Mouse (Mus musculus) layer of hippocampus, adult 18-20 months (tissue): ENCODE results near the gene Ccdc73. TPM values are rescaled to one million over a fixed set of nuclear protein-coding genes. Genes with fewer than 3 reads are reported as not detected.
"Not testable (repeated sequence)": the region's sequence is repeated elsewhere in the genome, so short reads cannot be mapped to it uniquely, and the experiment has no call there.

Experiments used
- DNase-seq, 2 experiments: peaks; one replicate each; pipeline ENCODE4 v3.0.0; 2022; ENCODE audit warnings: low spot score in 2 of 2
- total RNA-seq, 2 experiments: library from RNA; stranded (reverse); gene quantifications; 2 replicates each; pipeline ENCODE4 v1.2.3; 2021

Ccdc73 gene
- total RNA-seq, 2 experiments from 2014 or later, result not detected

DNA sequence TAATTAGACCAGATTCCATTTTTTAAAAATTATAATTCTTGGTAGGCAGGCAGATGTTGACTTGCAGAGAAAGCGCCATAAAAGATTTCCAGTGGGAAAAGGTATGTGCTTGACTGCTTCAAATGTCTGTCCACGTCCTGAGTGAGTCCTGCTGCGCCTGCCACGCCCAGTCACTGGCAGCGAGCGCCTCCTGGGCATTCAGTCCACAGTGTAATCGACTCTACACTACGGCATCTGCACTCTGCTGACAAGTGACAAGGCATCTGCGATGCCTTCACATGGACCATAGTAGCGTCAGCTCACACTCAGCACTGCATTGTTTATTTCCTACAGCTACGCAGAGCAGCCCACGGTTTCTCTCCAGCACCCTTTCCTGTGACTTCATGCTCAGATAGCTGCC is 158.0 kb downstream of the Ccdc73 start:
- not testable (repeated sequence) for DNase-seq

DNA sequence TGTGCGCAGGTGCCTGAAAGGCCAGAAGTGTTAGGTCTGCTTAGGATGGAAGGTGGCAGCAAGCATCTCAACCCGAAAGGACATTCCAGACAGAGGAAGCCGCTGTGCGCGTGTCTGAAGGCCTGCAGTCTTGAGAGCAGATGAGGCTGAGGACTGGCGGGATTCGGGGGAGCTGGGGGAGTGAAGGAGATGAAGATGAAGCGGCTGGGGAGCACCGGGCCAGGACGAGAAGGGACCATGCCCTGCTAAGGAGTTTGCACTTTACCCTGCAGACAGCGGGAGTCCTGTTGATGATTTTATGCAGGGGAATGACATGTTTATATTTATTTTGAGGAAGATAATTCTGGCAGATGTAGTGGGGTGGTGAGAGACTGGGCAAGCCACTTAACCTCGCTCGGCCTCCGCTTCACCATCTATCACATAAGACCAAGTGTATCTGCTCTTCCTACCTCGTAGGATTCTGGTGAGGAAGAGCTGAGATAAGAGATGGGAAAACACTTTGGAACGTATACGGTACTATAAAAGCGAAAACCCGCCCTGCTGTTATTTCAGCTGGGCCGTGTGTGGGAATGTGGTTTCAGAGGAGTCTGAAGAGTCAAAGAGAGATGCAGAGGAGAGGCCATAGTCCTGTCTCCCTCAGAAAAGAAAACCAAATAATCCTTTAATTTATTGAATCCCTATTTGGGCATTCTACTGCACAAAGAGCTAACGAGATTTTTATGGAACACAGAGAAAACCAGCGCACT is 159.5 kb downstream of the Ccdc73 start:
- no peak for DNase-seq

DNA sequence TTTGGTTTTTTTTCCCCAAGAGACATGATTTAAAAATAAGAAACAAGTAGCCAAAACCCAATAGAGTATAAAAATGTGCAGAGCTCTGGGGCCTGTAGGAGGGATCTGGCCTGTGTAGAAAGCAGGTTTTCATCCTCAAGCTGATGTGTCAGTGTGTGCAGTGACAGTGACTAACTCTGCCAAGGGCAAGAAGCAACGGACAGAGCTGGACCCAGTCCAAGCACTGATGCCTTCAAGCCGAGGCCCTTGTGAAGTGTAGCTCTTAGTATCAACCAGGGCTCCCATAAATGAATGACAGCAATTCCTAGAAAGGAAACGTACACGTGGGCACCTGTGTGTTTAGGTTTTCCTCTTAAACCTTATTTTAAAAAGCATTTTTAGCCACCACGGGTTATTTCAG is 161.2 kb downstream of the Ccdc73 start:
- DNase-seq, result no peak

DNA sequence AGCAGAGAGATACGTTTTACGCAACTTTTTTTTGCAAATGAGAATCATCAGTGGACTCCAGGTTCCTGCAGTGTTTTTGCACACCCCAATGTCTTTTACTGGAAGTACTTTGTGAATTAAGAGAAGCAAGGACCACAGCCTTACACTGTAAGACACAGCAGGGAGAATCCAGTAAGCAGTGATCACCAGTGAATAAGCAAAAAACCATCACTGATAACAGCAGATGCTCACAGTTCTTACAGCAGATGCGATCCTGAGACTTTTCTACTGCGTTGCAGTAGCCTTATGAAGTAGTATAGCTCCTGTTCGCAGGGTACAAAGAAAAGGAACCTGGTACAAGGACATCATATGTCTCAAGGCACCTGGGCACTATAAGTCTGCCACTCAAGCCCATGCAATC is 162.9 kb downstream of the Ccdc73 start:
- DNase-seq, result no peak

DNA sequence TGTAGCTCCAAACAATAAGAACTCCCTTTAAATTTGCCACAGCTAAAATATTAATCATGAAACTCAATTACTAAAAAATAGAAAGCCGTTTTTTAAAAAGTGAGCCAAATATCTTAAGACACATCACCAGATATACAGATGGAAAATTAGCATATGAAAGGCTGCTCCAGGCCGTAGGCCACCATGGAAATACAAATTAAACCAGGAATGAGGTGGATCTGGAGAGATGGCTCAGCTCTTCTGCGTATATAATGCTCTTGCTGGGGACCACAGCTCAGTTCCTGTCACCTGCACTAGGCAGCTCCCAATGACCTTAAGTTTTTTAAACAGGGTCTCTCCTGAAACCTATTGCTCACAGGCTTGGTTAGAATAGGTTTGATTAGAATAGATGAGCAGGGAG is 166.5 kb downstream of the Ccdc73 start:
- DNase-seq, result no peak

DNA sequence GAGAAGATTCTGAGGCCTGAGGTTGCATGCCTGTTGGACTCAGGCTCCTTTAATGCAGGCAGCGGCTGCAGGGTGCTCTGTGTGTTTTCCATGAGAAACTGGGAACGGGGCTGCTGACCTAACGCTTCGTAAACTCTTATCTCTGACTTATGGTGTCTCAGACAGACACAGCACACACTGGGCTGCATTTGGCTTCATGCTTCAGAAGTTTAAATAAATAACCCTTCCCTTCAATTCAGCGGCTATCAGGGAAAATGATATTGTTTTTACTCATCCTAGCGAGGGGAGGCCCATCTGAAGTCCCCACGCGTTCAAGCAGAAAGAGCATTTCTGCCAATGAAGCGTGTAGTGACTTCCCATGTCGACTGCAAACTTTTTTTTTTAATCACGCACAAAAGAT is 168.4 kb downstream of the Ccdc73 start:
- DNase-seq, result no peak

DNA sequence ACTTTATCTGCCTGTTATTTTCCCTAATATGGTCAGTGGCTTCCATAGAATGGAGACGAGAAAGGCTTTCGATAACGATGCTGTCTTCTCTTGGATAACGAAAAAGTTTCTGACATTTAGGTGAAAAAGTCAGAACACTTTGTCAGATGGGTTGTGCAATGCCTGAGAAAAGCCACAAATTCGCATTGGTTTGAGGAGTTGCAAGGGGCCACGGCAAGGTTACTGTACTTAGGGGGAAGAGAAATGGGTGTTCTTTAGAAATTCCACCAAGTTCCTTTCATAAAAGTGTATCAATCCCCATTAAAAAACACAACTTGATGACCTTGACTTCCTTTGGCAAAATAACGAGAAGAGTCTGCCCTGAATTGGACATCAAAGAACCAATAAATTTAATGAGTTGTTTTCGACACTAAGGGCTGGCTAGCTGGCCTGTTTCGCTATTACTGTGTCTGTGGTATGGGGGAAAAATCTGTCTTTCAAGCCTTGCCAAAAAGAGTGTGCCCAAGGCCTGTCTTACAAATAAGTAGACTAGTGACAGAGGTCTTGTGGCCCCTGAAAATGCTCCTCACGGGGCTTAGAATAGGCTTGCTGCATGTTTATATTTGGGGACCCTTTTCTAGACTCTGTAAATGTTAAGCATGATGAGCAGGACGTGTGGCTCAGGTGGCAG is 168.9 kb downstream of the Ccdc73 start:
- no peak for DNase-seq

DNA sequence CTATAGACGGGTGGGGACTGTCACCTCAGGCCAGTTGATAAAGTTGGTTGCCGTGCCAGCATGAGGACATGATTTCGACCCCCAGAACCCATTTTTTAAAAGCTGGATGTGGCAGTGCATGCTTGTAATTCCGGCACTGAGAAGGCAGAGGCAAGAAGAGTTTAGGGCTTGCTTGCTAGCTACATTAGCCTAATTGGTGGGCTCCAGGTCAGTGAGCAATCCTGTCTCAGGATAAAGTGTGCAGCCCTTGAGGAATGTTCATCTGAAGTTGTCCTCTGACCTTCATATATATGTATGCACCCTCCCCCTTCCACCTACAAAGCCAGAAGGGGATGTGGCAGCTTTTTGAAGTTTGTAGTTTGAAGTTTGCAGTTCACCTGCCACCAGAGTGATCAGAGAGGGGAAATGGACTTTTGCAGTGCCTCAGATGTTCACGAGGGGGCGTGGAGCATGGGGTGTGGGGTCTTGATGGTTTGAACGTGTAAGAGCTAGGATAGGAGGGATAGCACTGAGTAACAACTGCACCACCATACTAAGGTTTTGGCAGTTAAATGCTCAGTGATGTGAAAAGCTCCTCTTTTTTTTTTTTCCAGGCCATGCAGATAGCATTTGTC is 170.5 kb downstream of the Ccdc73 start:
- no peak for DNase-seq

DNA sequence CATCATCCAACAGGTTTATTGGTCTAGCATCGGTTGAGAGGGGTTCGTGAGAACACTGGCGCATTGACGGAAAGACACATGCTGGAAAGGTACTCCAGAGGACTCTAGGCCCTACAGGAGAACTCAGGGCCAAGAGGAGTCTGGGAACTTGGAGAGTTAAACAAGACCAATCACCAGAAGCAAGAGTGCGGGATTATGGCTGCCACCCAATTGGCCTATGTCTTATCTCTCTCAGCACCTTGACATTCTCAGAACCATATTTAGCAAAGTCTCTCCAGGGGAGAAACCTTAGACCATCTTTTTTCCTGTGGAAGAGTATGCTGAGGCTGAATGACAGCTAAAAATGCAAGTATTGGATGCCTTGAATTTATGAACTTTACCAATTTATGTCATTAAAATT is 171.3 kb downstream of the Ccdc73 start:
- no peak for DNase-seq

DNA sequence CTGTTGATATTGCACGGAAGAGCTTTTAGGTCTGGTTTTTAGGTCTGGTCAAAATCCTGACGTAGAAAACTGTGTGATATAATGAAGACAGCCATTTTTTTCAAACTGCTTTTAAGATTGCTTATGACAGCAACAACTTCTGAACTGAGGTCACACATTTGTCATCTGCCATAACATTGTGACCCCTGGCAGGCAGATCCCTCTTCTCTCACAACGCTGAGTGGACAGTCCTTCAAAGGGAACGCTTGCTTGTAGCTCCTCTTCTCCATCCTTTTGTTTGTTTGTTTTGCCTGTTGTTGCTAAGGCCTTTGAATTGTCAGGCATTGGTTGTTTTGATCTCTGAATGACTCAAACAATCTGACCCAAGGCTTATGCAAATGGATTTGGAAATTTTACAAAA is 173.3 kb downstream of the Ccdc73 start:
- DNase-seq, result no peak

DNA sequence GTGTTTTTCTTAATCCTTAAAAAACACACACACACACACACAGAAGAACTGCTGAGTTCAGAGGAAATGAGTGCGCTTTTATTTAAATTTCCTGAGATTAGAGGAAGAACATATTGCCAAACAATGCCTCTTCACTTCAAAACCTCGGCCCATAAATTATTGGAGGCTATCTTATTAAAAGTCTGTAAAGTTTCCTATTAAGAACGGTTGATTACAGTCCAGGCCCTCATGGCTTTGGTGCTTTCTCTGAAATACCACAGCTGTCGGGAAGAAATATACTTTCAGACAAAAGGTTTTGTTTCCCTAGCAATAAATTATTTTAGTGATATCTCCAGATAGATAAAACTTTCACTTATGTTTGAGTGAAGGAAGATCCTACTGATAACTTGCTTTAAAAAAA is 175.5 kb downstream of the Ccdc73 start:
- no peak for DNase-seq

DNA sequence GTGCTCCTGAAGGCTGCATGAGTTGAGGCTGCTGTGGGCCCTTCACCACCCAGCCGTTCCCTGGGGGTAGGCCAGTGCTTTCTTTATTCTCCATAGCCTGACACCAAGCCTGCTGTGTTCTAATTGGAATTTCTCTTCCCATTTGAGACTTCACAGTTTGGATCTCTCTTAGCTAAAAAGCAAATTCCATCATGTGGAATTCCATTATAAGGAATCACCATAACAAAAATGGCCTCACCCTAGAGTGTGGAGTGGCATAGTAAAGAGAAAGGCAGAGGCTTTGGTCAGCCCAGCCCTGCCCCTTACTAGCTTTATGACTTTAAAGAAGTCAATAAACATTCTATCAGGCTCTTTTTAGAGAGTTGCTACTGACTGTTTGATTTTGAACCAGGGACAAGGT is 180.7 kb downstream of the Ccdc73 start:
- DNase-seq, result no peak

DNA sequence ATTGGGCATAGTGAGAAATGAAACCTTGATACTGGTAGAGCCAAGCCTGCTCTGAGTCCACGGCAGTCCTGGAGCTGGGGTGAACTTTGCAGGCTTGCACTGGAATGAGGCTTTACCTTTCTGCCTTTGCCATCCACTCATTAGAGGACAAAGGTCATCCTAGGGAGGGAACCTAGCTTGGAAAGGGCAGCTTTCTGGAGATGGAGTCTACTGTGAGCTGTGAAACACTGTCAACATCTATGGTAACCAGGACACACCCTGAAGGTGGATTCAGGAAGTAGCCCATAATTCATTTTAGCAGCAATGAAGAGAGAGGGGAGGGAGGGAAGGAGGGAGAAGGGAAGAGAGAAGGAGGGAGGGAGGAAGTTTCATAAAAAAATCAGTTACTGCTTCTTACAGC is 187.9 kb downstream of the Ccdc73 start:
- no peak for DNase-seq

DNA sequence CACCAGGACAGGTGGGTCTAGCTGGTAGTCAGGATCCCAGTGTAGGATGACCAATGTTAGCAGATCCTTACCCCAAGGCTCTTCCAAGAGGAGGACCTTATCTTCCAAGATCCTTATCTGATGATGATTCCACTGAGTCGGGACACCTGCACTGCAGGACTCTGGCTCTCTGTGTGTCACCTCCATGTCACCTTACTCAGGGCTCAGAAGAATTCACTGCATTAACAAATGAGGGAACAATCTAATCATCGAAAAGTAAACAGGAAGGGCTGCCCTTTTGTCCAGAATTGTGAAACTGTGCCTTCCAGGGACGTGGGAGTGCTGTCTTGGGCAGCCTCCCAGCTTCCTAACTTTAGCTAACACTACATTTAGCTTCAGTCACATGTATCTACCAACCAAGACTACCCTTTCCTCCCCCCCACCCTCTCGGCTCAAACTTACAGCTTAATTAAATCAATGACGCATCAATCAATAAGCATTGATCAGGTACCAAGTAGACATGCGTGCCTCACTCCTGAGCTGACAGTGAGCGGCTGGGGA is 191.0 kb downstream of the Ccdc73 start:
- no peak for DNase-seq

DNA sequence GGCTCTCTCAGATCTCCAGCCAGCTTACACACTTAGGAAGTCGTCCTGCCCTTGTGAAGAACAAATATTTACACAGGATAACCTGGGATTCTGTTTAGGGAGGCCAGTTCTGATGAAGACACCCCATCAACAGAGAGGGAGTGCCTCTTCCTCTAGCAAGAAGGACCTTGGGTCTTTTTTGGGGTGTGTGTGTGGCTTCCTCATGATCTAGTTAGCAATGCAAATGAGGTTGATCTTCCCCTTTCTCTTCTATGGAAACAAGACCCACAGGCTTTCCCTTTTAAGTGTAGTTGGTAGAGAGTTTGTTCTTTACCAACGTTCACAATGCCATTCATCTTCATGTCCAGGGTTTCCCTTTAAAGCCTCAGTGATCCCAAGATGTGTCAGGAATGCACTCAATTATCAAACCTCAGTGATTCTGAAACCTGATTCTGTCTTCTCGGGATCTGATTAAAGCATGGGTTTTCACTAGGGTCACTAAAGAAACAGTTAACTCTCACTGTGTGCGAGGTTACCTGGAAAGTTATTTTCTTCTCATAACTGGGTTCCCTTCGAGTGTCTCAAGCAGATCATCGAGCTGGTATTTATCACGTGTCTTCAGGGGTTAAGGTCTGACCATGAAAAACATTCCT is 195.3 kb downstream of the Ccdc73 start:
- no peak for DNase-seq

Other genes starting within 250 kb of the Ccdc73 start
- gene Tcp11l1, start 155.6 kb upstream of the Ccdc73 start, total RNA-seq, result 10 to 100 TPM; 31.8 to 33.9 TPM
- gene Pin1rt1, start 151.4 kb upstream of the Ccdc73 start, total RNA-seq, result not detected
- gene Depdc7, start 124.9 kb upstream of the Ccdc73 start, total RNA-seq, result 1 to 10 TPM; 2.8 to 3.9 TPM
- gene Qser1, start 51.0 kb upstream of the Ccdc73 start, total RNA-seq, result 1 to 10 TPM; 9.4 to 9.6 TPM
- under 1 TPM; 0.51 to 0.74 TPM for gene Prrg4, start 17.9 kb upstream of the Ccdc73 start, total RNA-seq
- gene Eif3m, start 149.3 kb downstream of the Ccdc73 start, total RNA-seq, result 10 to 100 TPM; 94.8 to 96.1 TPM
- not detected for gene Gm11060, start 224.2 kb downstream of the Ccdc73 start, total RNA-seq